Mouse (Mus musculus) liver, embryonic 14.5 days (tissue): ENCODE results near the gene Tnnc1. TPM values are rescaled to one million over a fixed set of nuclear protein-coding genes. Genes with fewer than 3 reads are reported as not detected.

Source experiments
- ATAC-seq: fragments of 200-750 bp; cut with Nextera tagmentation; 2 replicates; pipeline ENCODE4 v1.8.0; 2017; ENCODE audit warnings: moderate number of reproducible peaks, mild to moderate bottlenecking, moderate library complexity; ENCODE audit not compliant: insufficient read depth
- DNase-seq, 3 experiments: peaks; one replicate each; pipeline ENCODE4 v3.0.0-alpha.2; 2012 to 2013; ENCODE audit warnings: low read depth in 3 of 3, low spot score in 3 of 3
- H3K27ac ChIP-seq: fragments of 300-500 bp; sonication (generic); 2 replicates; pipeline ENCODE4 v1.5.1; 2014; ENCODE audit warnings: moderate library complexity, mild to moderate bottlenecking, control low read depth, inconsistent platforms
- H3K27me3 ChIP-seq: fragments of 300-500 bp; sonication (generic); 2 replicates; pipeline ENCODE4 v1.6.1; 2014; ENCODE audit warnings: mild to moderate bottlenecking, low read length, moderate library complexity; ENCODE audit not compliant: control insufficient read depth, insufficient read depth
- H3K36me3 ChIP-seq: fragments of 300-500 bp; sonication (generic); replicated peaks from 2 replicates; pipeline ENCODE4 v1.6.1; 2014; ENCODE audit warnings: low read depth; ENCODE audit not compliant: control insufficient read depth, insufficient read depth
- H3K4me1 ChIP-seq, 2 experiments: fragments of 200-500 bp in 1 of 2; fragments of 300-500 bp in 1 of 2; sonication (generic) in 1 of 2; replicated peaks; 2 replicates each; pipeline ENCODE4 v1.6.1; 2012 to 2014; ENCODE audit warnings: antibody characterized with exemption in 1 of 2, inconsistent platforms in 1 of 2, low read length in 1 of 2; ENCODE audit not compliant: control insufficient read depth in 2 of 2, insufficient read depth in 2 of 2
- H3K4me2 ChIP-seq: fragments of 300-500 bp; sonication (generic); 2 replicates; pipeline ENCODE4 v1.6.1; 2014; ENCODE audit warnings: low read depth, mild to moderate bottlenecking, control low read depth, moderate library complexity
- H3K4me3 ChIP-seq, 2 experiments: fragments of 200-500 bp in 1 of 2; fragments of 300-500 bp in 1 of 2; sonication (generic) in 1 of 2; 2 replicates each; pipeline ENCODE4 v1.5.1; 2012 to 2014; ENCODE audit warnings: low read depth in 2 of 2, low read length in 2 of 2, mild to moderate bottlenecking in 2 of 2, control low read depth in 1 of 2, inconsistent platforms in 1 of 2, moderate library complexity in 1 of 2; ENCODE audit not compliant: insufficient read depth in 1 of 2
- H3K9ac ChIP-seq: fragments of 300-500 bp; sonication (generic); replicated peaks from 2 replicates; pipeline ENCODE4 v1.6.1; 2014; ENCODE audit warnings: mild to moderate bottlenecking, control low read depth, moderate library complexity
- H3K9me3 ChIP-seq: fragments of 300-500 bp; sonication (generic); 2 replicates; pipeline ENCODE4 v1.6.1; 2016; ENCODE audit warnings: low read length, mixed read lengths; ENCODE audit not compliant: control insufficient read depth
- CTCF ChIP-seq: IDR thresholded peaks from 2 replicates; pipeline ENCODE4 v1.5.1; 2016; ENCODE audit warnings: antibody characterized with exemption, low read depth, control low read depth
- EP300 ChIP-seq: IDR thresholded peaks from 2 replicates; pipeline ENCODE4 v1.6.1; 2016; ENCODE audit warnings: antibody characterized with exemption, low read depth
- WGBS: fragments of 180-500 bp; shearing (Covaris S2); extraction: QIAGEN DNeasy Blood & Tissue Kit; methylation state at CpG from one replicate; pipeline ENCODE4 v1.1.7; 2014; ENCODE audit not compliant: insufficient replicate concordance; 5-methylcytosine and 5-hydroxymethylcytosine counted together
- polyA plus RNA-seq, 2 experiments: library from polyadenylated mRNA; depleted of rRNA in 1 of 2; stranded (reverse) in 1 of 2; unstranded in 1 of 2; fragments of >200 nt; fragmentation: Nextera tagmentation in 1 of 2; extraction: Ambion mirVana in 1 of 2; gene quantifications; 2 replicates each; pipeline versions ENCODE4 v1.2.1 to v1.2.3; 2012 to 2014

Tnnc1 gene
- polyA plus RNA-seq, 2 experiments = 22.2 to 41.2 TPM

DNA sequence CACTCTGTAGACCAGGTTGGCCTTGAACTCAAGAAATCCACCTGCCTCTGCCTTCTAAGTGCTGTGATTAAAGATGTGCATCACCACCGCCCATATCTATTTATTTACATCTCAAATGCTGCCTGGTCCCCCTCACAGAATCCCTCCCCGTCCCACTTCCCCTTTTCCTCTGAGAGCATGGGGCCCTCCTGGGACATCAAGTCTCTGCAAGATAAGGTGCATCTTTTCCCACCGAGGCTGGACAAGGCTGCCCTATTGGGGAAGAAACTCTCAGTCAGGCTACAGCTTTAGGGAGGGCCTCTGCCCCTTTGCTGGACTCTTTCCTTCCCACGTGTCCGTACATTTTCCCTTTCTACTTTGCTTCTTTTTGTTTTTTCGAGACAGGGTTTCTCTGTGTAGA, 38.6 kb upstream of the Tnnc1 start:
- Histone ChIP-seq H3K4me2 (no peak overlapping the region), H3K27ac (no peak overlapping the region), H3K9me3 (no peaks in the 10 kb centered on the region), H3K9ac (no peak overlapping the region), H3K4me1 (0 out of 4 replicates have a peak, but pooled peaks cover under 1 to 2% of the 10 kb centered on the region in 2 experiments), H3K4me3 (no peak overlapping the region), H3K36me3 (peaks cover 33% of the 10 kb centered on the region), H3K27me3 (no peaks in the 10 kb centered on the region)
- ATAC-seq (no peak), DNase-seq (no peak)
- WGBS = 9% methylated on average over 6 of the region's 6 CpGs
- TF ChIP-seq CTCF (no peak), EP300 (no peak)

DNA sequence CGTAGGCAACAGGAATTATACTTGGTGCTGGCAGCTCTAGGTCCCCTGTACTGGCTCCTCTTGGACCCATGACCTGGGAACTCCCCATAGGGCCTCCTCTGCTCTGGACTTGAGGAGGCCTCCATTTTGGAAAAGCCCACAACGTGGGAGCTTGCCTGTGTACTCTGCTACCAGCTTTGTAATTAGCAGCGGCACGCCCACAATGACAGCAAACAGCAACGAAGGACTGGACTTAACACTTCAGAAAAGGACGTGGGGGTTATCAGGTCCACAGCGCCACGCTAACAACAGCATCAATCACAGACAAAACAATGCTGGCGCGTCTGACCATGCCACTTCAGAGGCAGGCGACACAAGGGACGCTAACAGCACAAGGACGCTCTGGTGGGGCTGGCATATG, 37.1 kb upstream of the Tnnc1 start:
- no peak overlapping the region for H3K9ac ChIP-seq
- no peak overlapping the region for H3K4me2 ChIP-seq
- H3K4me1 ChIP-seq = 0 out of 4 replicates have a peak, but pooled peaks cover 0 to 2% of the 10 kb centered on the region in 2 experiments
- TF ChIP-seq CTCF (no peak), EP300 (no peak)
- DNase-seq (no peak), ATAC-seq (no peak)
- H3K4me3 ChIP-seq = no peak overlapping the region
- no peaks in the 10 kb centered on the region for H3K27me3 ChIP-seq
- no peaks in the 10 kb centered on the region for H3K9me3 ChIP-seq
- H3K36me3 ChIP-seq = peaks cover 40% of the 10 kb centered on the region
- WGBS = 78% methylated on average over 13 of the region's 13 CpGs
- no peak overlapping the region for H3K27ac ChIP-seq

DNA sequence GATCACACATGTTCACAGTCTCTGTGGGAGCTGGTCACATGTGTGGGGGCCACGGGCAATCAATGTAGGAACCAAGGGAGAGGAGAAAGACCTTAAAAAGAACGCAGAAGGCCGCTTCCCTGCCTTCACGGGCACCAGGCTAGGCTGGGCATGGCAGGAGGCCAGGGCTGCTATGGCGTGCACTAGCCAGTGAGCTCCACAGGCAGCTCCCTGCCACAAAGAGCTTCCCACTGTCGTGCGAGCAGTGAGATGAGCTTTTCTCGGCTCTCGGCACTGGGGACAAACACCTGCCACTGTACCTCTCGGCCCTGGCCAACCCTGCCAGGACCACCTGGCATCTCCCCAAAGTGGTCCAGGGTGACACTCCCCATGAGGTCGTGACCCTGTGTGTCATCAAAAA, 36.7 kb upstream of the Tnnc1 start:
- H3K27me3 ChIP-seq = no peaks in the 10 kb centered on the region
- no peak overlapping the region for H3K4me3 ChIP-seq
- WGBS = 81% methylated on average over 11 of the region's 11 CpGs
- H3K9me3 ChIP-seq = no peaks in the 10 kb centered on the region
- no peak for DNase-seq
- 0 out of 4 replicates have a peak, but pooled peaks cover 0 to 1% of the 10 kb centered on the region in 2 experiments for H3K4me1 ChIP-seq
- H3K36me3 ChIP-seq = peaks cover 45% of the 10 kb centered on the region
- H3K27ac ChIP-seq = no peak overlapping the region
- no peak for TF ChIP-seq EP300
- TF ChIP-seq CTCF = no peak
- H3K9ac ChIP-seq = no peak overlapping the region
- no peak for ATAC-seq
- H3K4me2 ChIP-seq = no peak overlapping the region

DNA sequence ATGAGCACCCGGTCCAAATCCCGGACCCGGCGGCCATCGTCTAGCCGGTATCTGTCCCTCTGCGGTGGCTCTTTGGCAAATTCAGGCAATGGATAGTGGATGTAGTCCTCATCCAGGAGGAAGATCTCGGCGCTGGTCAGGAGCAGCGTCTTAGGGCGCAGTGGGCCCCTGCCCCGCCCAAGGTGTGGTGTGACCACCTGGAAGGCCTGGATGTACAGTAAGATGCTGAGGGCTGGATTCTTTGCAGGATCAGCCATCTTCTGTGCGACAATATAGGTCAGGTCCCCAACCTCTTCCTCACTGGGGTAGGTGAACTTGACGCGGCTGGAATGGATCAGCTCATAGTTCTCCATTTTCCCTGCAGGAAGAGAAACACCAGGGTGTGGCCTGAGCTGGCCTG, 36.3 kb upstream of the Tnnc1 start:
- Histone ChIP-seq H3K9me3 (no peaks in the 10 kb centered on the region), H3K36me3 (peaks cover 49% of the 10 kb centered on the region), H3K4me3 (no peak overlapping the region), H3K4me1 (no peaks in the 10 kb centered on the region), H3K27me3 (no peaks in the 10 kb centered on the region), H3K27ac (no peak overlapping the region), H3K4me2 (no peak overlapping the region), H3K9ac (no peak overlapping the region)
- no peak for TF ChIP-seq EP300
- TF ChIP-seq CTCF = no peak
- 89% methylated on average over 15 of the region's 15 CpGs for WGBS
- no peak for ATAC-seq
- DNase-seq = no peak

DNA sequence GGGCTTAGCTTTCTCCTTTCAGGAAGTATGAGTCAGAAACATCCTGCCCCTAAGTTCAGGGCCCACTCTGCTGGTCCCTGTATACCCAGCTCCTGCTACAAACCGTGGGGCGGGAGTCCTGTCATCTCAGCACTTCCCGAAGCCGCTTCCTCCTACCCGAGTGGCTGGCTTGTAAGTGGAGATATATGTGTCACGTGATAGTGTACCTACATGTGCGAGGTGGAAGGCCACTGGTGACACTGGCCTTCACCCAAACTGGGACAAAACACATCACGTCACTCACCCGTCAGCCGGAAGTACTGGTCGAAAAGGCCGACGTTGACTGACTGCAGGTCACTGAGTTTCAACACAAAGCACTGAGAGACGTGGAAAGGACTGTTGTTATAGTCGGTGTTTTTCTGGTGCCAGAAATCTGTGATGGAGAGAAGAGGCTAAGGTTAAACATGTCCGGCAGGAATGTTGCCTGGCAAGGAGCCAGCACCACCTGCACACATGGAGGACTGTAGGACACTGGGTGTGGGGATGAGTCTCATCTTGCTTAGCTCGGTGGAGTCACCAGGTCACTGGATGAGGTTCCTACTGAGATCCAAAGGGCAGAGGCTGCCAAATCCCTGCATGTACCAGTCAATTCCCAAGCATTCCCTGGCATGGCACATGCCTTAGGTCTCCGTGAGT, 35.2 kb upstream of the Tnnc1 start:
- ATAC-seq (peak; percentile 46), DNase-seq (no peak)
- no peak for TF ChIP-seq CTCF
- no peak for TF ChIP-seq EP300
- Histone ChIP-seq H3K4me3 (no peak overlapping the region), H3K27me3 (no peaks in the 10 kb centered on the region), H3K36me3 (peaks cover 53% of the 10 kb centered on the region), H3K4me2 (no peak overlapping the region), H3K27ac (no peak overlapping the region), H3K9ac (no peak overlapping the region), H3K9me3 (no peaks in the 10 kb centered on the region), H3K4me1 (no peaks in the 10 kb centered on the region)
- WGBS = 71% methylated on average over 18 of the region's 18 CpGs
